Mouse (Mus musculus): ENCODE data around the gene Hs6st3. TPM values are rescaled to one million over a fixed set of nuclear protein-coding genes. Genes with fewer than 3 reads are reported as not detected.

The Hs6st3 gene
- polyA plus RNA-seq, 1 experiment, result 6.6 TPM

GRCm38 (mm10) chr14:119604327-119604726, 466.2 kb downstream of the Hs6st3 start:
- TF ChIP-seq POLR2A (IDR thresholded peaks at IDR 0.05; ENCODE audit: borderline replicate concordance, insufficient read depth, low read length) (no peak), CTCF (IDR thresholded peaks at IDR 0.05; ENCODE audit: borderline replicate concordance, insufficient read depth, low read depth, low read length) (no peak)
- Histone ChIP-seq H3K27ac (ENCODE audit: insufficient read depth, low read length) (no peak overlapping the region), H3K4me3 (replicated peaks; ENCODE audit: insufficient read depth, low read depth, low read length) (no peak overlapping the region), H3K27me3 (ENCODE audit: control insufficient read depth, insufficient read depth, low read length) (no peaks in the 10 kb centered on the region), H3K4me1 (ENCODE audit: control insufficient read depth, insufficient read depth, low read length) (no peaks in the 10 kb centered on the region)
- DNase-seq, result no peak
- 51% methylated on average over 14 of the region's 14 CpGs for WGBS

- 91% methylated on average over 2 of the region's 2 CpGs for WGBS
- no peak overlapping the region for H3K27ac ChIP-seq (ENCODE audit: insufficient read depth, low read length)
- TF ChIP-seq POLR2A (IDR thresholded peaks at IDR 0.05; ENCODE audit: borderline replicate concordance, insufficient read depth, low read length), result no peak
- no peak for TF ChIP-seq CTCF (IDR thresholded peaks at IDR 0.05; ENCODE audit: borderline replicate concordance, insufficient read depth, low read depth, low read length)
- no peaks in the 10 kb centered on the region for H3K4me1 ChIP-seq (ENCODE audit: control insufficient read depth, insufficient read depth, low read length)
- H3K27me3 ChIP-seq (ENCODE audit: control insufficient read depth, insufficient read depth, low read length), result no peaks in the 10 kb centered on the region
- no peak overlapping the region for H3K4me3 ChIP-seq (replicated peaks; ENCODE audit: insufficient read depth, low read depth, low read length)
- no peak for DNase-seq
Measured at GRCm38 (mm10) chr14:119612793-119613192, 474.7 kb downstream of the Hs6st3 start.

GRCm38 (mm10) chr14:119629127-119629526, 491.0 kb downstream of the Hs6st3 start:
- TF ChIP-seq POLR2A (IDR thresholded peaks at IDR 0.05; ENCODE audit: borderline replicate concordance, insufficient read depth, low read length) (no peak), CTCF (IDR thresholded peaks at IDR 0.05; ENCODE audit: borderline replicate concordance, insufficient read depth, low read depth, low read length) (no peak)
- no peaks in the 10 kb centered on the region for H3K27me3 ChIP-seq (ENCODE audit: control insufficient read depth, insufficient read depth, low read length)
- H3K4me3 ChIP-seq (replicated peaks; ENCODE audit: insufficient read depth, low read depth, low read length), result no peak overlapping the region
- no peak for DNase-seq
- WGBS, result 96% methylated on average over 1 of the region's 1 CpGs
- H3K27ac ChIP-seq (ENCODE audit: insufficient read depth, low read length), result no peak overlapping the region
- H3K4me1 ChIP-seq (ENCODE audit: control insufficient read depth, insufficient read depth, low read length), result no peaks in the 10 kb centered on the region

GRCm38 (mm10) chr14:119633090-119633489, 494.9 kb downstream of the Hs6st3 start:
- no peak overlapping the region for H3K4me3 ChIP-seq (replicated peaks; ENCODE audit: insufficient read depth, low read depth, low read length)
- H3K27ac ChIP-seq (ENCODE audit: insufficient read depth, low read length), result no peak overlapping the region
- H3K4me1 ChIP-seq (ENCODE audit: control insufficient read depth, insufficient read depth, low read length), result no peaks in the 10 kb centered on the region
- WGBS, result 82% methylated on average over 3 of the region's 3 CpGs
- no peak for DNase-seq
- no peaks in the 10 kb centered on the region for H3K27me3 ChIP-seq (ENCODE audit: control insufficient read depth, insufficient read depth, low read length)
- TF ChIP-seq CTCF (IDR thresholded peaks at IDR 0.05; ENCODE audit: borderline replicate concordance, insufficient read depth, low read depth, low read length) (no peak), POLR2A (IDR thresholded peaks at IDR 0.05; ENCODE audit: borderline replicate concordance, insufficient read depth, low read length) (no peak)

- H3K27ac ChIP-seq (ENCODE audit: insufficient read depth, low read length), result no peak overlapping the region
- TF ChIP-seq POLR2A (IDR thresholded peaks at IDR 0.05; ENCODE audit: borderline replicate concordance, insufficient read depth, low read length), result no peak
- no peak for TF ChIP-seq CTCF (IDR thresholded peaks at IDR 0.05; ENCODE audit: borderline replicate concordance, insufficient read depth, low read depth, low read length)
- 66% methylated on average over 3 of the region's 3 CpGs for WGBS
Measured at GRCm38 (mm10) chr14:119633626-119634025, 495.5 kb downstream of the Hs6st3 start.

GRCm38 (mm10) chr14:119642874-119643273, 504.7 kb downstream of the Hs6st3 start:
- Histone ChIP-seq H3K27me3 (ENCODE audit: control insufficient read depth, insufficient read depth, low read length) (no peaks in the 10 kb centered on the region), H3K4me1 (ENCODE audit: control insufficient read depth, insufficient read depth, low read length) (no peaks in the 10 kb centered on the region), H3K4me3 (replicated peaks; ENCODE audit: insufficient read depth, low read depth, low read length) (no peak overlapping the region), H3K27ac (ENCODE audit: insufficient read depth, low read length) (no peak overlapping the region)
- WGBS, result 100% methylated on average over 1 of the region's 1 CpGs
- TF ChIP-seq POLR2A (IDR thresholded peaks at IDR 0.05; ENCODE audit: borderline replicate concordance, insufficient read depth, low read length), result no peak
- no peak for TF ChIP-seq CTCF (IDR thresholded peaks at IDR 0.05; ENCODE audit: borderline replicate concordance, insufficient read depth, low read depth, low read length)
- no peak for DNase-seq

More at GRCm38 (mm10) chr14:119633626-119634025, 495.5 kb downstream of the Hs6st3 start:
- DNase-seq, result no peak
- Histone ChIP-seq H3K4me1 (ENCODE audit: control insufficient read depth, insufficient read depth, low read length) (no peaks in the 10 kb centered on the region), H3K27me3 (ENCODE audit: control insufficient read depth, insufficient read depth, low read length) (no peaks in the 10 kb centered on the region), H3K4me3 (replicated peaks; ENCODE audit: insufficient read depth, low read depth, low read length) (no peak overlapping the region)

GRCm38 (mm10) chr14:119643840-119644239, 505.7 kb downstream of the Hs6st3 start:
- Histone ChIP-seq H3K27ac (ENCODE audit: insufficient read depth, low read length) (no peak overlapping the region), H3K4me1 (ENCODE audit: control insufficient read depth, insufficient read depth, low read length) (no peaks in the 10 kb centered on the region), H3K27me3 (ENCODE audit: control insufficient read depth, insufficient read depth, low read length) (no peaks in the 10 kb centered on the region), H3K4me3 (replicated peaks; ENCODE audit: insufficient read depth, low read depth, low read length) (no peak overlapping the region)
- no peak for DNase-seq
- 91% methylated on average over 12 of the region's 12 CpGs for WGBS
- TF ChIP-seq POLR2A (IDR thresholded peaks at IDR 0.05; ENCODE audit: borderline replicate concordance, insufficient read depth, low read length) (no peak), CTCF (IDR thresholded peaks at IDR 0.05; ENCODE audit: borderline replicate concordance, insufficient read depth, low read depth, low read length) (no peak)

GRCm38 (mm10) chr14:119656936-119657335, 518.8 kb downstream of the Hs6st3 start:
- 50% methylated on average over 2 of the region's 2 CpGs for WGBS
- no peak for TF ChIP-seq CTCF (IDR thresholded peaks at IDR 0.05; ENCODE audit: borderline replicate concordance, insufficient read depth, low read depth, low read length)
- Histone ChIP-seq H3K27ac (ENCODE audit: insufficient read depth, low read length) (no peak overlapping the region), H3K4me3 (replicated peaks; ENCODE audit: insufficient read depth, low read depth, low read length) (no peak overlapping the region), H3K4me1 (ENCODE audit: control insufficient read depth, insufficient read depth, low read length) (peaks cover 4% of the 10 kb centered on the region), H3K27me3 (ENCODE audit: control insufficient read depth, insufficient read depth, low read length) (no peaks in the 10 kb centered on the region)
- DNase-seq, result peak in 1 of 2 experiments; percentile 13
